In genomic region chr4:136685431-136685869, GRCm38 (mm10) we compare ENCODE assay signal across 18 mouse cellular contexts.
DNase-seq lines count a peak whose midpoint lies in the region; ATAC-seq lines count a peak whose summit lies in the region.
"Had no signal": no experiment of that assay in that cellular context is flagged by ENCODE, and none has a peak within 500 bp of the region (broad histone marks: within the 10 kb centered on the region; RNA-seq: fewer than 3 reads in every experiment).

No protein-coding gene starts in this region.

- H3K4me3 ChIP-seq in forebrain, embryonic 10.5 days: no peak overlapping the region
- H3K4me3 ChIP-seq in forebrain, embryonic 16.5 days (replicated peaks; ENCODE audit: low read length): no peak overlapping the region
- no peak overlapping the region for H3K4me3 ChIP-seq in embryonic facial prominence, embryonic 14.5 days (ENCODE audit: low read depth, low read length)
- H3K4me3 ChIP-seq in stomach, embryonic 16.5 days (replicated peaks; ENCODE audit: low read length): no peak overlapping the region
- H3K4me3 ChIP-seq: embryonic facial prominence, embryonic 15.5 days; forebrain, embryonic 13.5 days; limb, embryonic 15.5 days; midbrain, embryonic 13.5 days had no signal

- WGBS in forebrain, embryonic 10.5 days: 38% methylated on average over 10 of the region's 10 CpGs
- 54% methylated on average over 10 of the region's 10 CpGs for WGBS in forebrain, embryonic 16.5 days
- 21% methylated on average over 10 of the region's 10 CpGs for WGBS in embryonic facial prominence, embryonic 14.5 days
- 35% methylated on average over 10 of the region's 10 CpGs for WGBS in stomach, embryonic 16.5 days

- peak overlapping the region; percentile 67 for H3K27ac ChIP-seq in forebrain, embryonic 10.5 days
- no peak overlapping the region for H3K27ac ChIP-seq in forebrain, embryonic 16.5 days (ENCODE audit: low read length)
- no peak overlapping the region for H3K27ac ChIP-seq in embryonic facial prominence, embryonic 14.5 days (replicated peaks; ENCODE audit: low read depth, low read length)
- no peak overlapping the region for H3K27ac ChIP-seq in stomach, embryonic 16.5 days (ENCODE audit: low read length)
- H3K27ac ChIP-seq: embryonic facial prominence, embryonic 15.5 days; forebrain, embryonic 13.5 days; limb, embryonic 15.5 days; midbrain, embryonic 13.5 days had no signal

- no peaks in the 10 kb centered on the region for H3K9me3 ChIP-seq in forebrain, embryonic 10.5 days
- no peaks in the 10 kb centered on the region for H3K9me3 ChIP-seq in forebrain, embryonic 16.5 days (ENCODE audit: control insufficient read depth, low read length)
- no peaks in the 10 kb centered on the region for H3K9me3 ChIP-seq in embryonic facial prominence, embryonic 14.5 days (ENCODE audit: control insufficient read depth, low read length)
- H3K9me3 ChIP-seq in stomach, embryonic 16.5 days (replicated peaks; ENCODE audit: control insufficient read depth, low read length): no peaks in the 10 kb centered on the region
- H3K9me3 ChIP-seq: embryonic facial prominence, embryonic 15.5 days; forebrain, embryonic 13.5 days; limb, embryonic 15.5 days; midbrain, embryonic 13.5 days had no signal

- no peak for ATAC-seq in forebrain, embryonic 16.5 days
- peak; percentile 53 for ATAC-seq in embryonic facial prominence, embryonic 14.5 days (ENCODE audit: low read depth)
- ATAC-seq in stomach, embryonic 16.5 days (ENCODE audit: insufficient read depth, low FRiP score): peak; percentile 18; the same call in 1 of the 2 replicates
- ATAC-seq: forebrain, embryonic 13.5 days; inflammation-experienced regulatory T-cells, adult 6 months had no signal

- peaks cover 96% of the 10 kb centered on the region for H3K36me3 ChIP-seq in forebrain, embryonic 10.5 days (replicated peaks)
- no peaks in the 10 kb centered on the region for H3K36me3 ChIP-seq in forebrain, embryonic 16.5 days (ENCODE audit: control insufficient read depth, insufficient read depth)
- peaks cover 14% of the 10 kb centered on the region; the same call in 1 of the 2 replicates for H3K36me3 ChIP-seq in embryonic facial prominence, embryonic 14.5 days (ENCODE audit: control insufficient read depth, insufficient read depth, low read length)
- no peaks in the 10 kb centered on the region for H3K36me3 ChIP-seq in stomach, embryonic 16.5 days (ENCODE audit: control insufficient read depth, insufficient read depth, low read length)

- no peak overlapping the region for H3K9ac ChIP-seq in forebrain, embryonic 16.5 days (replicated peaks; ENCODE audit: low read depth, low read length)
- H3K9ac ChIP-seq in embryonic facial prominence, embryonic 14.5 days (ENCODE audit: low read depth, low read length): no peak overlapping the region
- 0 out of 2 replicates have a peak overlapping the region, but pooled peaks have one; percentile 15 for H3K9ac ChIP-seq in stomach, embryonic 16.5 days (ENCODE audit: low read length)
- H3K9ac ChIP-seq: embryonic facial prominence, embryonic 15.5 days; forebrain, embryonic 13.5 days; limb, embryonic 15.5 days; midbrain, embryonic 13.5 days had no signal

- no peak for DNase-seq in forebrain, embryonic 10.5 days (ENCODE audit: extremely low spot score, low spot score)
- DNase-seq in kidney, postnatal 4 days: peak; percentile 51 to 64
- no peak for DNase-seq in kidney, postnatal 25 days
- peak; percentile 63 for DNase-seq in embryonic facial prominence, embryonic 14.5 days (ENCODE audit: low spot score)
- DNase-seq in cerebellum, adult 9-10 months: no peak
- no peak for DNase-seq in left cerebral cortex, adult 9 months (ENCODE audit: low spot score in 2 of 2)
- DNase-seq: adrenal gland, postnatal 14 days; cerebellum, adult 8-10 months; lung, adult 18-20 months; lung, postnatal 36 days; right cerebral cortex, postnatal 14 days had no signal

- H3K4me2 ChIP-seq in forebrain, embryonic 16.5 days (ENCODE audit: low read length): no peak overlapping the region
- H3K4me2 ChIP-seq in embryonic facial prominence, embryonic 14.5 days (ENCODE audit: low read depth, low read length): no peak overlapping the region
- H3K4me2 ChIP-seq in stomach, embryonic 16.5 days (ENCODE audit: low read depth, low read length): no peak overlapping the region
- H3K4me2 ChIP-seq: embryonic facial prominence, embryonic 15.5 days; forebrain, embryonic 13.5 days; limb, embryonic 15.5 days; midbrain, embryonic 13.5 days had no signal

- no peaks in the 10 kb centered on the region; the same call in 1 of the 2 replicates for H3K27me3 ChIP-seq in forebrain, embryonic 10.5 days (ENCODE audit: poor library complexity, severe bottlenecking)
- no peaks in the 10 kb centered on the region for H3K27me3 ChIP-seq in forebrain, embryonic 16.5 days (replicated peaks; ENCODE audit: control insufficient read depth, insufficient read depth, low read length)
- H3K27me3 ChIP-seq in embryonic facial prominence, embryonic 14.5 days (replicated peaks; ENCODE audit: control insufficient read depth, insufficient read depth, low read length): no peaks in the 10 kb centered on the region
- no peaks in the 10 kb centered on the region for H3K27me3 ChIP-seq in stomach, embryonic 16.5 days (ENCODE audit: control insufficient read depth, insufficient read depth, low read length)
- H3K27me3 ChIP-seq: embryonic facial prominence, embryonic 15.5 days; forebrain, embryonic 13.5 days; limb, embryonic 15.5 days; midbrain, embryonic 13.5 days had no signal

- peaks cover 71% of the 10 kb centered on the region for H3K4me1 ChIP-seq in forebrain, embryonic 10.5 days
- H3K4me1 ChIP-seq in forebrain, embryonic 16.5 days (replicated peaks; ENCODE audit: control insufficient read depth, insufficient read depth, low read length): no peaks in the 10 kb centered on the region; the same call in 1 of the 2 replicates
- 0 out of 2 replicates have a peak, but pooled peaks cover 6% of the 10 kb centered on the region for H3K4me1 ChIP-seq in embryonic facial prominence, embryonic 14.5 days (ENCODE audit: control insufficient read depth, insufficient read depth, low read length)
- H3K4me1 ChIP-seq in stomach, embryonic 16.5 days (ENCODE audit: control insufficient read depth, insufficient read depth, low read length): peaks cover 6% of the 10 kb centered on the region; the same call in 1 of the 2 replicates

Comparison
In these comparisons a context has a peak if more than half of its experiments do, and no peak if none do; other contexts are left out.
1. DNase-seq: peak in kidney, postnatal 4 days (2 of 2) and embryonic facial prominence, embryonic 14.5 days (single experiment); none in forebrain, embryonic 10.5 days (single experiment), kidney, postnatal 25 days (0 of 2), cerebellum, adult 9-10 months (single experiment) and left cerebral cortex, adult 9 months (0 of 2).